Mouse (Mus musculus): ENCODE results near the gene Il4.

Il4 gene

DNA sequence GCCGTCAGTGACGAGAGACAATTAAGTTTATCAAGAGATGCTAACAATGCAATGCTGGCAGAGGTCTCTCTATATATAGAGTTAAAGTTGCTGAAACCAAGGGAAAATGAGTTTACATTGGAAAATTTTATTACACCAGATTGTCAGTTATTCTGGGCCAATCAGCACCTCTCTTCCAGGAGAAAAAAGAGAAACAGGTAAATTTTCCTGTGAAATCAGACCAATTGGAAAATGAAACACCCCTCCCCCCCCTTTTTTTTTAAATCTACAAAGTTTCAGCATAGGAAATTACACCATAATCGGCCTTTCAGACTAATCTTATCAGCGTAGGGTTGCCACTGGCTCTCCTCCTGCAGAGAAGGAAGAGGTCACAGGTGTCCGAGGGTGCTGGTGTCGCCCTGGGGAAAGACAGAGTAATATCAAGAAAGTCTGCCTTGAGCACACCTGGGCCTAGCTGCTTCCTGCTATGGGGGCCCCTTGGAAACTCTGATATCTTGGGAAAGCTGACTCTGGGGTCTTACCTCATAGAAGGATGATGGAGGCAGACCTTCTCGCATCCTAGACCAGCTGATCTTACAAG lies at the start of gene Il4:
Gene Il4 (minus strand): TSS at position 51 of the 580 bp plus-strand sequence.
- in situ Hi-C loops (cut with MboI, MseI), result no loop called here

DNA sequence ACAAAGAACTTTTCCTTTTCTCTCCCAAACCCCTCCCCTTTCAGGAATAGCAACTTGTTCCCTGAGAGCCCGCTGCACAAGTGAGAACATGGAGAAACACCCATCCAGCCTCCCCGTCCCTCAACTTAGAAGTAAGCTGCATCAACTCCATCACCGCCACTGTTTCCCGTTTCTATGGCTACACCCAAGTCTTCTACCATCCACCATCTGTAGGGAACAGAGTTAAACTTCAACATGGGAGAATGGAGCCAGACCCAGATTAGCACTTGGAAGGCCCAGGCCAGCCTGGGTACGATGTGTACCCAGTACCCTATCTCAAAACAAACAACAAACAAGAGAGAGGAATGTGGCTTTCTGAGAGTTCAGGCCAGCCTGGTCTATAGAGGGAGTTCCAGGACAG lies 45.6 kb upstream of the Il4 start:
- in situ Hi-C loops (cut with MboI, MseI), result no loop called here

- in situ Hi-C loops (cut with MboI, MseI), result no loop called here
Observed at GRCm38 (mm10) chr11:53662794-53663674, 44.6 kb upstream of the Il4 start.

- in situ Hi-C loops (cut with MboI, MseI), result no loop called here
Observed at GRCm38 (mm10) chr11:53657828-53658227, 39.4 kb upstream of the Il4 start.

GRCm38 (mm10) chr11:53657381-53657780 lies 38.9 kb upstream of the Il4 start:
- in situ Hi-C loops (cut with MboI, MseI), result no loop called here

GRCm38 (mm10) chr11:53656558-53657202 lies 38.2 kb upstream of the Il4 start:
- in situ Hi-C loops (cut with MboI, MseI), result no loop called here

DNA sequence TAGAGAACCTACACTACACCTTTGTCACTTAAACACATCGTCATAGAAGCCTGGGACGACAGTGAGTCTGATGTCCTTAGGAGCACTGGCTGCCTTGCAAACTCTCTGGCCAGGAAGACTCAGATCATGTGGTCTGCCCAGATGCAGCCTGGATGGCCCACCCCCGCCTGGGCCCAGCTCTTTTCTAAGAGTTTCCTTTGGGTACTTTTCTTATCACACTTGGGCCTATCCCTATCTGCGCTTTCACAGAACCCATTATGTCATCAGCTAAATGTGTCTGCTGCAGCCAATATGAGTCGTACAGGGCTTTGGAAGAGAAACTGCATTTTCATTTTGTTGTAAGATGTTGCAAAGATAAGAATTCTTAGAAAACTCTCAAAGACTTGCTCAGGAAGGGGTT lies 36.6 kb upstream of the Il4 start:
- in situ Hi-C loops (cut with MboI, MseI), result no loop called here

DNA sequence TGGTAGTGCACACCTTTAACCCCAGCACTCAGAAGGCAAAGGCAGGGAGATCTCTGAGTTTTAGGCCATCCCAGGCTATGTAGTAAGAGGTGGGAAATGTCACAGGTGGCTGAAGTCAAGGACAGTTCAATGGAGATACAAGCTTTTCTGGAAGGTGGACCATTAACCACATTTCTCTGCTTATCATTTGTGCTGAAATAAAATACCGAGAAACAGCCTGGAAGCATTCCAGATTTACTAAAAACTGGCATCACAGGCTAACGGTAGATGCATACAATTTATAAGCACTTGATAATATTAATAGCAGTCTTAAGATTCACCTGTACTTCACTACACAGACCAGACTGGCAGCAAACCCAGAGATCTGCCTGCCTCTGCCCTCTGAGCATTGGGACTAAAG lies 34.0 kb upstream of the Il4 start:
- in situ Hi-C loops (cut with MboI, MseI), result no loop called here

DNA sequence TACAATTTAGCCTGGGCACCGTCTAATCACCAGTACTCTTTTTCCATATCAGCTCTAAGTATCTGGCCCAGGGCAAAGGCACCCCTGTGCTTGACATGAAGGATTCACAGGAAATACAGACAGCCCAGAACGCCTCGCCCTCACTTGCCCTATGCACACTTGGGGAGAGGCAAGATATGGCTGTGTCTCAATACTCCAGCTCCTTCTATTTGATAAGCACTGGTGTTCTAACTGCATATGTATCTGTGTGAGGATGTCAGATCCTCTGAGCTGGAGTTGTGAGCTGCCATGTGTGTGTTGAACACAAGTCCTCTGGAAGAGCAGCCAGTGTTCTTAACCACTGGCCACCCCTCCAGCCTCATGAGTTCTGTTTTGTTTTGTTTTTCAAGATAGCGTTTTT lies 33.0 kb upstream of the Il4 start:
- in situ Hi-C loops (cut with MboI, MseI), result no loop called here

GRCm38 (mm10) chr11:53644017-53644416 lies 25.5 kb upstream of the Il4 start:
- in situ Hi-C loops (cut with MboI, MseI), result no loop called here

GRCm38 (mm10) chr11:53642744-53643279 lies 24.3 kb upstream of the Il4 start:
- in situ Hi-C loops (cut with MboI, MseI), result no loop called here

DNA sequence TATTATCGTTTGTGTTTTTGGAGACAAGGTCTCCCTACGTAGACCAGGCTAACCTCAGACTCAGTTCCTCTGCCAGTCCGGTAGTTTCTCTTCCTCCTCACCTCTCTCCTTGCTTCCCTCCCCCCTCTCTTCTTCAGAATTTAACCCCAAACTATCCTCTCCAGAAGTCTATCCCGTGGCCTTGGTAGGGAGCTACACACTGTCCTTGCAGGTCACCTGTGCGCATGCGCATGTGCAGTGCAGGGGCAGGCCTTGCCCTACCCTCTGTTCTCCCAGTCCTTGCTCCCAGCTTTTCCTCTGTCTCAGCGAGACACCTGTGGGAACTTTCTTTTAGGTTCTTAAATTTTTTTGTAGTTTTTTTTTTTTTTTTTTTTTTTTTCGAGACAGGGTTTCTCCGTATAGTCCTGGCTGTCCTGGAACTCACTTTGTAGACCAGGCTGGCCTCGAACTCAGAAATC lies 19.4 kb upstream of the Il4 start:
- in situ Hi-C loops (cut with MboI, MseI), result no loop called here

- in situ Hi-C loops (cut with MboI, MseI), result no loop called here
Observed at GRCm38 (mm10) chr11:53637046-53637802, 18.8 kb upstream of the Il4 start.

- in situ Hi-C loops (cut with MboI, MseI), result no loop called here
Observed at GRCm38 (mm10) chr11:53636183-53636646, 17.7 kb upstream of the Il4 start.

- in situ Hi-C loops (cut with MboI, MseI), result no loop called here
Observed at GRCm38 (mm10) chr11:53635590-53636182, 17.2 kb upstream of the Il4 start.

DNA sequence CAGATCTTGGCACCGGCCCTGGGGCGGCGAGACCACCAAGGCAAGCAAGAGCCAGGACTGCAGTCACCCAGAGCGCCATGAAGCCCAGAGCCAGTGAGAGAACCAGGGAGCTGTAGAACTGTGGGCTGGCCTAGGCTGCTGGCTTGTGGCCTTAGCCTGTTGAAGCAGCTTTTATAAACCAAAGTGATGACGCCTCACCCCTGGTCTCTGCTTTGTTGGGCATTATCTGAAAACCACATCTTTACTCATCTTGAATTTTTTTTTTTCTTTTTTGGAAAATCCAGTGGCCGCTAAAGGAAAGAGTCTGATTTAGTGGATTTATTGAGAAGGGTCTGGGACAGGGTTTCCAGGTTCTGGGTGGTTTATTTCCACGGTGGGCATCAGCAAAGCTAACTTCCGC lies 16.1 kb upstream of the Il4 start, which contains the start of gene Il13:
Gene Il13 (minus strand): TSS at position 147 of the 400 bp plus-strand sequence.
- in situ Hi-C loops (cut with MboI, MseI), result no loop called here

DNA sequence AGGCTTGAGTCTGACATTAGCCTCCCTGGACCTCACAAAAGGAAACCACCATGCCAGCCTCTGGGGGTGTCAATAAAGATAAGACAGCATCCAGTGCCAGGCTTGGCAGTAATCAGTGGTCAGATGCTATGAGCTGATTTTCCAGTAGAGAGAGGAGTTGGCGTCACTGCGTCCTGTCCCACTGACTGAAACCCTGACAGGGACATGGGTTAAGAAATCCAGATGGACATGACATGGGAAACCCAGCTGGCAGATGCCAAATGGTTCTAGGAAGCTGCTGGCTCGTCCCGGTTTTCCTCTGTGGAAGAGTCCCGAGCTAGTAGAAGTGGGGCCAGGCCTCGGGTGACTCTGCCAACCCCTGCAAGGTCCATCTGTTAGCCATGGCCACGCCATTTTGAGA lies 15.2 kb upstream of the Il4 start:
- in situ Hi-C loops (cut with MboI, MseI), result no loop called here

GRCm38 (mm10) chr11:53632122-53632733 lies 13.8 kb upstream of the Il4 start:
- in situ Hi-C loops (cut with MboI, MseI), result no loop called here

- in situ Hi-C loops (cut with MboI, MseI), result no loop called here
Observed at GRCm38 (mm10) chr11:53627859-53628258, 9.4 kb upstream of the Il4 start.

GRCm38 (mm10) chr11:53626802-53627373 lies 8.4 kb upstream of the Il4 start:
- in situ Hi-C loops (cut with MboI, MseI), result no loop called here
